9 mouse cellular contexts compared by ENCODE assay signal in genomic region chr3:45382032-45382755, GRCm38 (mm10). TPM values are rescaled to one million over a fixed set of nuclear protein-coding genes. Genes with fewer than 3 reads are reported as not detected.
DNase-seq lines count a peak whose midpoint lies in the region; ATAC-seq and TF ChIP-seq lines count a peak whose summit lies in the region.
"Had no signal": no experiment of that assay in that cellular context is flagged by ENCODE, and none has a peak within 500 bp of the region (broad histone marks: within the 10 kb centered on the region; RNA-seq: fewer than 3 reads in every experiment).

No protein-coding gene starts in this region.

- no peak for TF ChIP-seq CTCF in gastrocnemius, adult 2 months (IDR thresholded peaks at IDR 0.05)

- H3K4me2 ChIP-seq in lung, embryonic 15.5 days = peak overlapping the region; percentile 97; the same call in 1 of the 2 replicates
- peak overlapping the region; percentile 91 for H3K4me2 ChIP-seq in forebrain, embryonic 12.5 days
- peak overlapping the region; percentile 99; the same call in 1 of the 2 replicates for H3K4me2 ChIP-seq in intestine, embryonic 16.5 days (ENCODE audit: low read depth, low read length)
- H3K4me2 ChIP-seq in neural tube, embryonic 15.5 days = peak overlapping the region; percentile 91

- no peak overlapping the region for H3K27ac ChIP-seq in lung, embryonic 15.5 days
- peak overlapping the region; percentile 53; the same call in 1 of the 2 replicates for H3K27ac ChIP-seq in forebrain, embryonic 12.5 days
- H3K27ac ChIP-seq in intestine, embryonic 16.5 days (ENCODE audit: low read length) = no peak overlapping the region
- peak overlapping the region; percentile 81 for H3K27ac ChIP-seq in neural tube, embryonic 15.5 days (replicated peaks)
- H3K27ac ChIP-seq in gastrocnemius, adult 2 months = no peak overlapping the region

- no peak overlapping the region for H3K4me3 ChIP-seq in lung, embryonic 15.5 days
- peak overlapping the region; percentile 69 for H3K4me3 ChIP-seq in forebrain, embryonic 12.5 days (replicated peaks)
- no peak overlapping the region for H3K4me3 ChIP-seq in intestine, embryonic 16.5 days (ENCODE audit: low read length)
- H3K4me3 ChIP-seq in neural tube, embryonic 15.5 days (replicated peaks) = peak overlapping the region; percentile 70
- no peak overlapping the region for H3K4me3 ChIP-seq in gastrocnemius, adult 2 months
- H3K4me3 ChIP-seq: erythroblast, embryonic 14.5 days had no signal

- H3K27me3 ChIP-seq in lung, embryonic 15.5 days = peaks cover 43% of the 10 kb centered on the region
- H3K27me3 ChIP-seq in forebrain, embryonic 12.5 days = no peaks in the 10 kb centered on the region
- H3K27me3 ChIP-seq in intestine, embryonic 16.5 days (replicated peaks; ENCODE audit: control insufficient read depth, insufficient read depth, low read length) = peaks cover 33% of the 10 kb centered on the region
- no peaks in the 10 kb centered on the region for H3K27me3 ChIP-seq in neural tube, embryonic 15.5 days (replicated peaks)

- no peak for DNase-seq in lung, postnatal 36 days
- DNase-seq in gastrocnemius, adult 2 months = no peak
- no peak for DNase-seq in thymus, postnatal 36 days

- no peaks in the 10 kb centered on the region for H3K36me3 ChIP-seq in lung, embryonic 15.5 days
- H3K36me3 ChIP-seq in forebrain, embryonic 12.5 days (replicated peaks) = no peaks in the 10 kb centered on the region
- H3K36me3 ChIP-seq in intestine, embryonic 16.5 days (ENCODE audit: control insufficient read depth, insufficient read depth, low read length) = no peaks in the 10 kb centered on the region
- H3K36me3 ChIP-seq in neural tube, embryonic 15.5 days = no peaks in the 10 kb centered on the region

- 28% methylated on average over 4 of the region's 4 CpGs for WGBS in lung, embryonic 15.5 days
- 9% methylated on average over 4 of the region's 4 CpGs for WGBS in forebrain, embryonic 12.5 days
- WGBS in intestine, embryonic 16.5 days = 34% methylated on average over 4 of the region's 4 CpGs
- WGBS in neural tube, embryonic 15.5 days = 23% methylated on average over 4 of the region's 4 CpGs

- no peaks in the 10 kb centered on the region for H3K9me3 ChIP-seq in lung, embryonic 15.5 days
- no peaks in the 10 kb centered on the region for H3K9me3 ChIP-seq in forebrain, embryonic 12.5 days
- no peaks in the 10 kb centered on the region for H3K9me3 ChIP-seq in intestine, embryonic 16.5 days (ENCODE audit: control insufficient read depth, low read length)
- H3K9me3 ChIP-seq in neural tube, embryonic 15.5 days (replicated peaks) = no peaks in the 10 kb centered on the region

- intact Hi-C loops in gastrocnemius, adult 2 months (cut with DNase I) = no loop called here

- no peak for ATAC-seq in lung, embryonic 15.5 days (ENCODE audit: borderline replicate concordance, extremely low read depth, low FRiP score, low TSS enrichment)
- no peak for ATAC-seq in forebrain, embryonic 12.5 days (ENCODE audit: low FRiP score)
- ATAC-seq in intestine, embryonic 16.5 days = no peak
- no peak for ATAC-seq in neural tube, embryonic 15.5 days (ENCODE audit: low FRiP score)
- ATAC-seq in CD4-positive, CD25-positive, alpha-beta regulatory T cell, adult 4 months = no peak

- H3K4me1 ChIP-seq in lung, embryonic 15.5 days = peaks cover 35% of the 10 kb centered on the region
- H3K4me1 ChIP-seq in forebrain, embryonic 12.5 days = peaks cover 23% of the 10 kb centered on the region
- peaks cover 27% of the 10 kb centered on the region for H3K4me1 ChIP-seq in intestine, embryonic 16.5 days (ENCODE audit: control insufficient read depth, insufficient read depth, low read length)
- peaks cover 20% of the 10 kb centered on the region for H3K4me1 ChIP-seq in neural tube, embryonic 15.5 days

- no peak overlapping the region for H3K9ac ChIP-seq in lung, embryonic 15.5 days
- peak overlapping the region; percentile 75 for H3K9ac ChIP-seq in forebrain, embryonic 12.5 days
- H3K9ac ChIP-seq in intestine, embryonic 16.5 days (ENCODE audit: low read depth, low read length) = no peak overlapping the region
- peak overlapping the region; percentile 82 for H3K9ac ChIP-seq in neural tube, embryonic 15.5 days (replicated peaks)

RNA-seq across cellular contexts. Expression of gene Pcdh10, which starts 4.0 kb away (rescaled TPM):
- polyA plus RNA-seq in lung, embryonic 15.5 days (2015; fragmentation: Nextera tagmentation; extraction: Ambion mirVana) = 0.12 and 0.53 TPM in 2 replicates
- polyA plus RNA-seq in forebrain, embryonic 12.5 days (2016; fragmentation: Nextera tagmentation; extraction: Ambion mirVana) = 7.7 and 10.9 TPM in 2 replicates
- 0.49 and 0.50 TPM in 2 replicates for polyA plus RNA-seq in intestine, embryonic 16.5 days (2015; fragmentation: Nextera tagmentation; extraction: Ambion mirVana)
- polyA plus RNA-seq in neural tube, embryonic 15.5 days (2015; fragmentation: Nextera tagmentation; extraction: Ambion mirVana) = 13.6 and 19.8 TPM in 2 replicates
- not detected for polyA plus RNA-seq in CD4-positive, CD25-positive, alpha-beta regulatory T cell, adult 4 months (2017; shearing (Covaris generic))
- under 1 TPM; 0.05 to 0.06 TPM for total RNA-seq in gastrocnemius, adult 2 months (2021)

Comparison
In these comparisons a context has a peak if more than half of its experiments do, and no peak if none do; other contexts are left out.
1. H3K27ac ChIP-seq: peak in forebrain, embryonic 12.5 days (single experiment) and neural tube, embryonic 15.5 days (single experiment); none in lung, embryonic 15.5 days (single experiment), intestine, embryonic 16.5 days (single experiment) and gastrocnemius, adult 2 months (single experiment).
2. H3K4me3 ChIP-seq: peak in forebrain, embryonic 12.5 days (single experiment) and neural tube, embryonic 15.5 days (single experiment); none in lung, embryonic 15.5 days (single experiment), intestine, embryonic 16.5 days (single experiment) and gastrocnemius, adult 2 months (single experiment).
3. H3K9ac ChIP-seq: peak in forebrain, embryonic 12.5 days (single experiment) and neural tube, embryonic 15.5 days (single experiment); none in lung, embryonic 15.5 days (single experiment) and intestine, embryonic 16.5 days (single experiment).
4. Peak in every context shown above with its lines, with median percentiles within 50 percentile points of each other: H3K4me2 ChIP-seq.